Mouse (Mus musculus): ENCODE measurements at regions not wholly inside any gene's neighbourhood (a gene's known extent, or its start where the extent isn't known, plus 50 kb on each side); places are given as distances from the start of the nearest gene placed in this dataset.

DNA sequence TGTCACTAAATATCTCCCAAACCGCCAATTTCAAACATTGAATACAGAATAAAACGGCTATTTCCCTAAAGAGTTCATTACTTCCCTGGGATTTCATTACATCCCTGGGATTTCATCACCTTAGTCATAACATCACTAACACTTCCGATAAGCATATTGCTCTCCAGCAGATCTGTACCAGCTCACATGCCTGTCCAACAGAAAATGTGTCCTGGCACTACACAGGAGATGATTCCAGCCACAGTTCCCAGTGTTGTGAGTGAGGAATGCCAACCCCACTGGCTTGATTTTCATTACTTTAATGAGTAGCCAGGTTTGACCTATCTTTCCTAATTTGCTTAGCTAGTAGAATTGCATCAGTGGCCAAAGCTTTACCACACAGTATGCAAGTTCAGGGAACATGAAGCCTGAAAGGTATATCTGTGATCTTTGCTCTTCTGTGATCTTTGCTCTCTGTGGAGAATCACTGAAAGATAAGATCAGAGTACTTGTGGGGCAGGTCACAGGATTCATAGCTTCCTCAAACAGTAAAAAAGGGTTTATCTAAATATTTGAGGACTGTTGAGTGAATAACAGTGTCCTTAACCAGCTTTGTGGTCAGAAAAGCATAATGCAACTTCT lies 1115.5 kb upstream of the 1700009N14Rik start:
- TF ChIP-seq CTCF (IDR thresholded peaks at IDR 0.05; ENCODE audit: low read depth, low read length), result no peak
- no peak for TF ChIP-seq EP300 (IDR thresholded peaks at IDR 0.05; ENCODE audit: insufficient read depth, low read depth, low read length)
